Mouse (Mus musculus) kidney, adult 11 months (tissue): Measurements from ENCODE around the gene Khdc1c.
A peak's percentile ranks its signal among the peaks of the same experiment; 100 is the strongest.
"Not testable (repeated sequence)": the region's sequence is repeated elsewhere in the genome, so short reads cannot be mapped to it uniquely, and the experiment has no call there.

Source experiments
- DNase-seq: peaks from one replicate; pipeline ENCODE4 v3.0.0; 2022

The Khdc1c gene

DNA sequence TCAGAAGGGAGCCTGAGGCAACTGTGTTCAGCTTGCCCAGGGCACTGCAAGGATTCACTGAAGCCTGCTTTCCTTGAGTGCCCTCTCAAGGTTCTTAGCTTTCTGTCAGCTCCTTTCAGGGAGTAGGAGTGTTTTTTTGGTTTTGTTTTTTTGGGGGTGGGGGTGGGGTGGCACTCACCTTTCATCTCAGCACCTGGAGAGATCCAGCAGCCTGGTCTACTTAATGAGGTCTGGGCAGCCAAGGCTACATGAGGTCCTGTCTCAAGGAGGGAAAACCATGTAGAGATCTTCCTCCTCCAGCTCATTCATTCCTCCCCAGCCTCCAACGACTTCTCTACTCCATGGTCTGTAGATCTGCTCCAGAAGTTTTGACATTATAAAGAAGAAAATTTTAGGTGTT lies at the start of gene Khdc1c:
Gene Khdc1c (plus strand): TSS at position 301 of the 400 bp plus-strand sequence.
- DNase-seq = not testable (repeated sequence)

DNA sequence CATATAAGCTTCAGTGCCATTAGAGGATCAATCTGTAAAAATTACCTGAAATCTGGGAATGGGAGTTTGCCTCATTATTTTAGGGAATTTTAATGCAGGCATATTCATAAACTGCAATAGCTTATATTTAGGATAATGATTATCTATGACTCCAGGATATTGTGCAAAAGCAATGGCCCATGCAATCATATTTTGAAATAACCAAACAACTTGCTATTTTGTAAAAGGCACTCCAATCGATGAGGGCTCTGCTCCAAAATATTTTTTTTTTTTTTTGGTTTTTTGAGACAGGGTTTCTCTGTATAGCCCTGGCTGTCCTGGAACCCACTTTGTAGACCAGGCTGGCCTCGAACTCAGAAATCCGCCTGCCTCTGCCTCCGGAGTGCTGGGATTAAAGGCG lies 47.9 kb upstream of the Khdc1c start:
- DNase-seq = not testable (repeated sequence)

DNA sequence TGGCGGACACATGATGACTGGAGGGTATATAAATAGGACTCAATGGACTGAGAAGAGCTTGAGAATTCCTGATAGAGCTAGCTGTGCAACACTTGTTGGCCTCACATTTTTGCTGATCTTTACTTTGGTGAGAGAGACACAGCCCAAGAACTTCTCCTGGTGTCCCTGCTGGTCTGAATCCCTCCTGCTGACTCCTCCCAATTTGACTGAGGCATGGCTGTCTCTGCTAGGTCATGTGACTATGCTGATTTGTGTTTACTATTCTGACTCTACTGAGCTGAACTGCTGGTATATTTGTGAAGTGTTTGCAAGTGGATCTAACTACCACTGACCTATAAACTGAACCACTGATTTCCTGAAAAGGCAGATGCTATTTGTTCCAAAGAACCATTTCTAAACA lies 46.5 kb upstream of the Khdc1c start:
- no peak for DNase-seq

DNA sequence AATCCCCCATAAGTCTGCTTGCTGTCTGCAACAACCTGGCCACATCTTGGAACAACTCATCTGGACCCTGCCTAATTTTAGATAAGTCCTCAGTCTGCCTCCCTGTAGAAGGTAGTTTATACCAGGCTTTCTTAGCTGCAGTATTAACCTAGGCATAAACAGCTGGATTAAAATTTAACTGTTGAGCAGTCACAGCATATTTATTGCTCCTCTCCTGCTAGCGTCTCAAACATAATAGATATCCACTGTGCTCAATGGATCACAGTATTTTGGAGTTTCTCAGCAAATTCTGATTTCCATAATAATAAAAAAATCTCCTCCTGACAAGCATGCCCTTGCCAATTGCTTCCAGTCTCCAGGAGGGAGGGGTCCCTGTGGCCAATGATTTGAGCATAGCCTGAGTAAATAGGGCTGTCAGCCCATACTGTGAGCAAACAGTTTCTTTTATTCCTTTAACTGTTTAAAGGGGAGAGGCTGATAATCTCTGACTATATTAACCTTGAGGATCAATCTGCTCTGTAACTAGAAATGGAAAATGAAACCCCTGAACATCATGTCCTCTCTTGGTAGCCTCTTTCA lies 44.0 kb upstream of the Khdc1c start:
- no peak for DNase-seq

DNA sequence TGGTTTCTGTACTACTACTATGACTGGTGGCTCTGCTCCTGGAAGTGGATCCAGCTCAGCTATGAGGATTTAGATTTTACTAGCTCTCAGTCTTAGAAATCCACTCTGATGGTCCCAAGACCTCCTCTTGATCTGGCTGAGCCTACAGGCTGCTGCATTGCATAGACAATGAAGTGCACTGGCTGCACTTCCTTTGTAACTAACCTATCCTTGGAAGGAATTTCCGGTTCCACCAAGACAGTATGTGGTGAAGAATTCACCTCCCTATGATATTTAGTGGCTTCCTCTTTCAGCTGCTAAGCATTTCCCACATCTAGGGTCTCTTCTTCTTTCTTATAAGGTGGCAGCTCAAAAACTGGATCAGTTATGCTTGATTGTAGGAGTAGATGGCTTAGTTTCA lies 43.5 kb upstream of the Khdc1c start:
- no peak for DNase-seq

DNA sequence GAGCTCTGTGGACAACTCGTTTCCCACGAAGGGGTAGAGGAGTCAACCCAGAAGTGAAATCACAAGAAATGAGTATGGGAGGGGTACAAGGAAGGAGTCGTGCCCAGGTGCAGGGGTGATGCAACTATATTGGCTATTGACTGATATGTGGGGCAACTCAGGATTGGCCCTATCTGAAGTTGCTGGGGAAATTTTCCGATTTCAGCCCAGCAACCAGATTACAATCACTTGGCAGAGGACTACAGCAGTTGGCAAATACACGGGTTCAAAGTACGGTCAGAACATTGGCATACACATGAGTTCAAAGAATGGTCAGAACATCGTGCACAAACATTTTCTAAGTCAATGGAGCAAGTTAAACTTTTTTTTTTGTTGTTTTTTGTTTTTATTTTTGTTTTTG lies 41.4 kb upstream of the Khdc1c start:
- DNase-seq = peak; percentile 27

DNA sequence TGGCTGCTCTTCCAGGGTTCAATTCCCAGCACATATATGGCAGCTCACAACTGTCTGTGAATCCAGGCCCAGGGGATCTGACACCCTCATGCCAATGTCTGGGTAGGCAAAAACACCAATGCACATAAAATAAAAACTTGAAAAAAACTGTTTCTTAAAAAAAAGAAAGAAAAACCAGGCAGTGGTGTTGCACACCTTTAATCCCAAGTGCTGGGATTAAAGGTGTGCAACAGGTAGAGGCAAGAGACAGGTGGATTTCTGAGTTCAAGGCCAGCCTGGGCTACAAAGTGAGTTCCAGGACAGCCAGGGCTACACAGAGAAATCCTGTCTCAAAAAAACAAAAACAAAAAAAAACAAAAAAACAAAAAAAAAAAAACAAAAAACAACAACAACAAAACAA lies 37.0 kb upstream of the Khdc1c start:
- not testable (repeated sequence) for DNase-seq

DNA sequence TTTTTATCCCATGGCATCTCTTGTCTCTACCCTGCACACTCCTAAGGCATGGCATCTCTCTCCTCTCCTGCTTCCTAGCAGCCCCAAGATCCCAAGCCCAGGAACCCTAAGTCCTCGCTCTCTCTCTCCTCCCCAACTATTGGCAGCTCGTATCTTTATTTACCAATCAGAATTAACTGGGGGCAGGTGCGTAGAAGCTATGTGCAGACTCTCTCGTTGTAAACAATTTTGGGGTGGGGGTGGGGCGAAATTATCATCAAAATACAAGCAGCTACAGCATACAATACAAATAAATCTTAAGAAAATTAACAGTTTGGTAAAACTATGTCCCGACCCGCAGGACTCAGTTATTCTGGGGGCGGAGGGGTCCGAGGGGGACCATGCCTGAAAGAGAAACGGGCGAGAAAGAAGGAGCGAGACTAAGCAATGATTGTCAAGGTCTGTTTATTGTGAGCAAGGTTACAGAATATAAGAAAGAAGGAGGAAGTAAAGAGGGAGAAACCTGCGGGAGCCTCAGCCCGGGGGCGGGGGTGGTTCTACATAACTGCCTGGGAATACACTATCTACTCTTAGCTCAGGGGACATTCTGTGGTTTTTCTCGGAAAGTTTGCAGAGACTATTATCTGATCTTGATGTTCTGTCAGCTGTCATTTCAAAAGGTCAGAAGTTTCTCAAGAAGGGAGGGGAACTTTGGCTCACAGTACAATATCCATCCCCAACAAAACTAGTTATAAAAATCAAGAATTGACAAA lies 34.7 kb upstream of the Khdc1c start:
- no peak for DNase-seq

DNA sequence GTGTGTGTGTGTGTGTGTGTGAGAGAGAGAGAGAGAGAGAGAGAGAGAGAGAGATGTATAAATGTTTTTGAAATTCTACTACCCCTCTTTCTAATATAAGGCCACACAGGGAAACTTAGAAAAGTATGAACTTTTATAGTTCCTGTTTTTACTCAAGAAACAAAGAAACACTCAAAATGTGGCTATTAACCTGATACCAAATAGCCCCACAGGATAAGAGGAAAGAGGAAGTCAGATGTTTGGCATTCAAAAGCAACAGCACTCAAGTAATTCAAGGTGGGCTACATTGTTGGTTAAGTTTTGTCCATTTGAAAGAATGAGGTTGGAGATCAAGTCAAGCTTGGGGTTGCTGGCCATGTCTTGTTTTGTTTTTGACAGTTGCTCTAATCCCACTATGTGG lies 32.3 kb upstream of the Khdc1c start:
- DNase-seq = no peak

DNA sequence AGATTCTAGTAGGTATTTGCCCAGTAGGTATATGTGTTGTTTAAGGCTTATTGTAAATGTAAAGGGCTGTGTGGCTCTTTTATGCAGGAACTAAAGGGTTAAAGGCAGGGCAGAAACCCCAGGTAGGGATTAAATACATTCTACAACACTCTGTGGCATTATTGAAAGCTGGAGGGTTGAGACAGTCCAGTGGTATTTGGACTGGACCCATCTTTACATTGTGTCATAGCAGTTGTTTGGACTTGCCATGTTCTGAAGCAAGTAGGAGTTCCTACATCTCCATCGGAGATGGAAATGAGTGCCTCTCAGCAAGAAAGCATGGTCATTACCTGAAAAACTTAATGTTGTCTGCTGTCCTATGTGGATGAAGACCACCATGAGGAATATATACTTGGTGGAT lies 27.4 kb upstream of the Khdc1c start:
- DNase-seq = no peak

DNA sequence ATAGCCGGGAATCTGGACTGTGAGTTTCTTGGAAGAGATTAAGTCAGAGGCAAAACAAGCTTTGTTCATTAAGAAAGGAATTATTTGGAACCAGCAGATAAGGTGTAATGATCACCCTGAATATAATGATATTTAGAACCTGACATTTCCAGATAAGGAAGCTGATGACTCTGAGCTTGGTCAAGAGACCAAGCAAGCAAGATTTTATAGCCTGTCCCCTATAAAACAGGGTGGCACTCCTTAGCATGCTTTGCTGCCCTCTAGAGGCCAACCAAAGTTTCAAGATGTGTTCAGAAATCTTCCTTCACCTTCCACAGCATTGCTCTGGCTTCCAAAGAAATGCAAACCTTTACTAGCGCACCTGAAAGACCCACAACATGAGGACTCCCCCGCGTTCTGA lies 23.9 kb upstream of the Khdc1c start:
- peak; percentile 16 for DNase-seq

DNA sequence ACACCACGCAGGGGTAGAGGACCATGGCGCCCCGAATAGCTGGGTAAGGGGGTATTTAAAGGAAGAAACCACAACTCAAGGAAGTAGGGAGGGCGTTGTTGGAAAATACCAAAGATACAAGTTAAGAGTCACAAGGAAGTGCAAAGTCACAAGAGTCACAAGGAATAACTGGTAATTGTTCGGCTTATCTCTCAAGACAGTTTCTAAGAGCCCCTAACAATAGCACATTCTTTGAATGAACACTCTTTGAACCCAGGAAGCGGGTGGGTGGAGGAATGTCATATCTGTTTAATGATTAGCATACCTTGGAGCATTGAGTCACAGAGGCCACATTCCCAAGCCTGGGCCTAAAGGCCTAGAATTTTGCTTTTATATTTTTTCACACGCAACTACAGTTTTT lies 23.4 kb upstream of the Khdc1c start:
- not testable (repeated sequence) for DNase-seq

DNA sequence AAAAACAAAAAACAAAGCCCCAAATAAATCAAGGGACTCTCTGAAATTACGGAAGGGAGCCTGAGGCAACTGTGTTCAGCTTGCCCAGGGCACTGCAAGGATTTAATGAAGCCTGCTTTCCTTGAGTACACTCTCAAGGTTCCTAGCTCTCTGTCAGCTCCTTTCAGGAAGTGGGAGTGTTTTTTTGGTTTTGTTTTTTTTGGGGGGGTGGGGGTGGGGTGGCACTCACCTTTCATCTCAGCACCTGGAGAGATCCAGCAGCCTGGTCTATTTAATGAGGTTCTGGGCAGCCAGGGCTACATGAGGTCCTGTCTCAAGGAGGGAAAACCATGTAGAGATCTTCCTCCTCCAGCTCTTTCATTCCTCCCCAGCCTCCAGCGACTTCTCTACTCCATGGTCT lies 18.8 kb upstream of the Khdc1c start, which contains the start of gene Khdc1a:
Gene Khdc1a (plus strand): TSS at position 301 of the 400 bp plus-strand sequence.
- no peak for DNase-seq

DNA sequence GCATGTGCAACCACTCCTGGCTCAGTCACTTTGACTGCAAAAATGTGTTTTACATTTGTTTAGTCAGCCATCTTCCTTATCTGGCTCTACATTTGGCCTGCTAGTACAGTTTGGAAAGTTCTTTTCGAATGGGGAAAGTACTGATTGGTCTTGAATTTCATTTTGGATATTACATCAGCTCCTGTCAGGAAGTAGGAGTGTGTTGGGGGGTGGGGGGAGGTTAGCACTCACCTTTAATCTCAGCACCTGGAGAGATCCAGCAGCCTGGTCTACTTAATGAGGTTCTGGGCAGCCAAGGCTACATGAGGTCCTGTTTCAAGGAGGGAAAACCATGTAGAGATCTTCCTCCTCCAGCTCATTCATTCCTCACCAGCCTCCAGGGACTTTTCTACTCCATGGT lies 15.1 kb downstream of the Khdc1c start, which contains the start of gene Khdc1b:
Gene Khdc1b (plus strand): TSS at position 301 of the 400 bp plus-strand sequence.
- DNase-seq = no peak

DNA sequence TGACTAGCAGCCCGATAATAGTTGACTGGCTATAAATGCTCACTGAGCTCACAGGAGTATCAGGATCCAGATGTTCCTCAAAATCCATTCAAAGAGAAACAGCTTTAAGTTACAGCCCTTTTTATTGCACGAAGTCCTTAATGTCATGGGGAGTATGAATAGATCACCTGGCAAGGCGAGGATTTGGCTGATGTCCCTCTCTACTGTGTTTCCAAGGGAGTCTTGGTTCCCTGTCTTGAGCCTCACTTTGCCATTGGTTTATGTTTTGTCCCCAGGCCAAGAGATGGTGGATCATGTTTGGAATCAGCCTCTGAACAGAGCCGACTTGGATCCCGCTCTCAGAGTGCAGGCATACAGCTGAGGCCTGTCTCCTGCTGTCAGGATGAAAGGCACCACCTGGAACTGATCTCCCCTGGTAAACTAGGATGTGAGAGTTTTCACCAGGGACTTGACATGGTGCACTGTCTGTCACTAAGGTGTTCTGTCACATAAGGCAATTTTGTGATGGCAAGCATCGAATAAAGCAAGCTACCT lies 23.1 kb downstream of the Khdc1c start:
- no peak for DNase-seq

DNA sequence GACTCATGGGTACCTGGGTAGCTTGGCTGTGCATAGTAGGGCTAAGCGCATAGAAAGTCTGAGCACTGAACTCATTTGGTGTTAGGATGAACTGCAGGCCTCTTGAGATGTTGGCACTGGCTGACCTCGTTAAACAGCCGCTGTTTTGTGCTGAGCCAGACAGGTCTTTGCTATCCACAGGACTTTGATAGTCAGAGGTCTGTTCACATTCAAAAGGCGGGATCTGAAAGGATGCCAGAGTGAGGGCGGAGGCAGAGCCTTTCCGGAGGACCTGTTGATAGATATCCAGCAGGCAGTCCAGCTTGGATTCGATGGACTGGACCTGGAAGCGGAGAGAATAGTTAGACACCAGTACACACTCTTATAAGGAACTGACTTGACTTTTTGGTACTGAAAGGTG lies 34.7 kb downstream of the Khdc1c start:
- no peak for DNase-seq

DNA sequence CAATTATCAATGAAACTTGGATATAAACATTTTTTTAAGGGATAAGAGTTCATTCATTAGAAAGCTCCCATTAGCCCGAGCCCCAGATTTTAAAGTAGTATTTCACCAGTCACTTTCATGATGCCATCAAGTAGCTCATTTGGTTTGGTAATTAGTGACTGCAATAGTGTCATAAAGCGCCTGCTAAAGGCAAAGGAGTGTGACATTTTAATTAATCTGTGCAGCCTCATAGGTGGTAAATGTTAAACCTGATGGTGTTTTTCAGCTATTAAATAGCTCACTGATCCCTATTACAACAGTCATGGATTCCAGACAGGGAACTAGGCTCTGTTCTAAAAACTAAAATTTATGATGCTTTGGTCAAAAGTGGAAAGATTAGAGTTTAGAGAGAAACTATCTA lies 39.1 kb downstream of the Khdc1c start:
- no peak for DNase-seq

DNA sequence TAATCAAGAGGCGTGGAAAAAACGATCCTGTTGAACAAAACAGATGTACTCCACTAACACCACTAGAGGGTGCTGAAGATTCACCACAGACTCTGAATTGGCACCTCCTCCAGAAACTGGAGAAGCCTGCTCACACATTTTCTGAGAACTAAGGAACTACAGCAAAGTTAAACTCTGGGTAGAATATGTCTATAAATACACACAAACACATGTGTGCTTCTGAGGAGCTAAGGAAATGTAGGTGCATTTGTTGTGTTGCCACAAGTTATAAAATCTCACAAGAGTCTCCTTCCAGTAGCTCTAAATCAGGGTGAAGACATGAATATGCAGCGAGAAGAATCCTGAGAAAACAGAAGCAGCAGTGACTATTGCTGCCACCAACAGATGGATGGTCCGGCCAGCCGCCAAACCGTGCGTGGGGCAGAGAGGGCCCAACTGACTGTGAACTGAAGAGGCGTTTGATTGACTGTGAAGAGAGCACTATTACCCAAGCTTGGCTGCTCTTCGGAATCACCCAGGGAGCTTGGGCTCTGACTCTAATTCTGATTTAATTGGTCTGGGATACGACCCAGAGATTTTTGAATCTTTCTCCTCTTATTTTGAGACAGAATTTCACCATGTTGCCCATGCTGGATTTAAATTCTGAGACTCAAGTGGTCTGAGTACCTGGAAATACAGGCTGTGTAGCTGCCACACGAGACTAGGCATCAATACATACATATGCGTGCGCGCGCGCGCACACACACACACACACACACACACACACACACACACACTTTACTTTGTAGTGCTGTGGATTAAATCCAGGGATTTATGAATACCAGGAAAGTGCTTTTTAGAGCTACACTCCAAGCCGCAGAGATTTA lies 43.4 kb downstream of the Khdc1c start:
- DNase-seq = peak; percentile 3

DNA sequence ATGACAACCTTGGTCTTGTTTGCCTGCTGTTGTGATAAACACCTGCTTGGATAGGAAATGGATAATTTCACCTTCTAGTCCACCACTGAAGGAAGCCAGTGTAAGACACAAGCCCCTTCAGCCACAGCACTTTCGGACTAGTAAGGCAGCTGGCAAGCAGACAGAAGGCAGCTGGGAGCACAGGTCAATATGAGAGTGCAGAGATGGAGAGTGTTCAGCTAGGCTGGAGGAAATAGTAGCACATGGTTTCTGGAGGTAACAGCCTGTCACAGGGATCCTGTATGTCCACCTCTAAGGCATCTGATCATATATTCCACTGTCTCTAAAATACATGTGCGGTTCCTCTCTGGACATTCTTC lies 44.0 kb downstream of the Khdc1c start:
- no peak for DNase-seq

DNA sequence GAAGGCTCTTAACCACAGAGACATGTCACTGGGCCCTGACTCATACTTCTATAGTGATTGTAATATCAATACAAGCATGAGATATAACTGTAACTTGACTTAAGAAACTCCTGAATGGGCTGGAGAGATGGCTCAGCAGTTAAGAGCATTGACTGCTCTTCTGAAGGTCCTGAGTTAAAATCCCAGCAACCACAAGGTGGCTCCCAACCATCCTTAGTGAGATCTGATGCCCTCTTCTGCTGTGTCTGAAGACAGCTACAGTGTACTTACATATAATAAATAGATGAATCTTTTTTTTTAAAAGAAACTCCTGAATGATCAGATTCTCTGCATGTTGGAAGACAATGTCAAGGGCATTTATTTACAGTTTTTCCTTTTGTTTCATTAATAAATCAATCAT lies 51.2 kb downstream of the Khdc1c start:
- DNase-seq = no peak
